Mouse (Mus musculus): Measurements from ENCODE around the gene Gm5678.

DNA sequence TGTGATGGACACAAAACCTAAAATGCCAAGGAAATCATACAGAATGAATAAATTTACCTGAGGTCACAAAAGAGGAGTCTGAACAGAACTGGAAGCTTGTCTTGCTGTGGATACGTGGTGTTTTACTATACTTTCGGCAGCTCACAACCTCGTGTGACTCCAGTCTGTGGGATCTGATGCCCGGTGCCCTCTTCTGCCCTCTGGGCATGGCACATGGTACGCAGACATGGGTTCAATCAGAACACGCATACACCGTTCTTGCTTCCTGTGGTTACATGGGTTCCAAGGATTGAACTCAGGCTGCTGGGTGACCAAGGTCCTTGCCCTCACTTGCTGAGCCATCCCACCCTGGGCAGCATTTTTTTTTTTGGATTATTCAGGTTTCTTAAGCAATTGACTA is 21.8 kb upstream of the Gm5678 start:
- TF ChIP-seq CTCF (IDR thresholded peaks at IDR 0.05; ENCODE audit: control insufficient read depth, insufficient read depth, low read length) (no peak), POLR2A (IDR thresholded peaks at IDR 0.05; ENCODE audit: borderline replicate concordance, control insufficient read depth, low read depth, low read length) (no peak)

Measured in bone marrow, adult 2 months (tissue).